Mouse (Mus musculus) lung, postnatal 36 days (tissue): ENCODE data around the gene Pigg.
A peak's percentile ranks its signal among the peaks of the same experiment; 100 is the strongest.

ENCODE experiments used
- DNase-seq: peaks from one replicate; pipeline ENCODE4 v3.0.0; 2022; ENCODE audit warnings: mixed read lengths

Gene Pigg

GRCm38 (mm10) chr5:108359491-108359890 is 47.1 kb downstream of the Pigg start:
- DNase-seq: no peak

DNA sequence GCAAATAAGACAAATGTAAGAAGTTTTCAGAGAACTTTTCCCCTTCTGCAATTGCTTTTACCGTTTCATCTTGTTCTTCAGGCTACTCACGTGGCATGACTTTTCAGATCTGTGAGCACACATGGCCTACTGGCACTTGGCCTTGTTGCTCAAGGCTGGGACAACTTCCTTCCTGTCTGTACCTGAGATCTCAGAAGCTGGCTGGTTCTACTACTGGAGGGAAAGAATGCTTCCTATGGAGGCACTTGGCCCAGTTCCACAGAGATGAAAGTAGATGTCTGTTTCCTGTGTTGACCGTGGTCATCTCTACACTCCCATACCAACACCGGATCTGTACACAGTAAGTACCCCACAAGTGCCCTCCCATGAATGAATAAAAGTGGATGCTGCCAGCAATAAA is 47.8 kb downstream of the Pigg start:
- no peak for DNase-seq

DNA sequence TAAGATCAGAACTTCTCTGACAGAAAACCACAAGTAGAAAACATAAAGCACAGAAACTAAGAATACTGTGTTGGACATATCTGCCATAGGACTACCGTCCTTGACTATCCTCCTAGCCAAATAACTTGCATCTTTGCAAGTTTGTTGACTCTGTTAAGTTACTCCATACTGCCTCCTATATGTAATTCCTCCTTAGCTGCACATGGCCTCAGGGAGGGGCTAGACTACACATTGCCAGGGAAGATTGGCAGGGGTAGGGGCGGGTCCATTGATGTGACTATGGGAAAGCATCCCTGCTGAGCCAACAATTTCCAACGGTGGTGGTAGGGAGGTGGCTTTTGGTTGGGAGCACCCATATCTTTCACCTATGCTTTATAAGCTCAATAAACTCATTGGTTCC is 49.9 kb downstream of the Pigg start:
- no peak for DNase-seq

- no peak for DNase-seq
Measured at GRCm38 (mm10) chr5:108366328-108366983, 54.0 kb downstream of the Pigg start.

- peak; percentile 15 for DNase-seq
Measured at GRCm38 (mm10) chr5:108366984-108367841, 54.8 kb downstream of the Pigg start.

- no peak for DNase-seq
Measured at GRCm38 (mm10) chr5:108367871-108368332, 55.5 kb downstream of the Pigg start, which contains the start of gene Gm42517. Gene Gm42517 (minus strand): TSS chr5:108367922.

DNA sequence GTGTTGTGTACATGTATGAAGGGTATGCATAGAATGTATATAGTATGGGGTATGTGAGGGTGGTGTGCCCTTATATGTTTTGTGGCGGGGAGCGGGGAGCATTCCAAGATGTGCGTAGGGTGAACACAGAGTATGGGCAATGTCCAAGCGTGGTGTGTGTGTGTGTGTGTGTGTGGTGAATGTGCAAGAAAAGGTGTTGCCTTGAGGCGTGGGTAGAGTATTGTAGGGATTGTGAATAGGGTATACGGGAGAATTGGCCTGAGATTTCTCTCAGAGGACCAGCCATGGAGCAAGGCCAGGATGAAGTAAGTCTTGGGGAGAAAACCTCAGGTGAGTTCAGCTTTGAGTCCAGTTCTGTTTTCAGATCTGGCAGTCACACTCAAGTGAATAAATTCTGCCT is 56.0 kb downstream of the Pigg start:
- no peak for DNase-seq

- DNase-seq: peak; percentile 26
Measured at GRCm38 (mm10) chr5:108368851-108369621, 56.6 kb downstream of the Pigg start.

GRCm38 (mm10) chr5:108369964-108370363 is 57.6 kb downstream of the Pigg start:
- DNase-seq: no peak

GRCm38 (mm10) chr5:108374079-108374478 is 61.7 kb downstream of the Pigg start:
- no peak for DNase-seq

DNA sequence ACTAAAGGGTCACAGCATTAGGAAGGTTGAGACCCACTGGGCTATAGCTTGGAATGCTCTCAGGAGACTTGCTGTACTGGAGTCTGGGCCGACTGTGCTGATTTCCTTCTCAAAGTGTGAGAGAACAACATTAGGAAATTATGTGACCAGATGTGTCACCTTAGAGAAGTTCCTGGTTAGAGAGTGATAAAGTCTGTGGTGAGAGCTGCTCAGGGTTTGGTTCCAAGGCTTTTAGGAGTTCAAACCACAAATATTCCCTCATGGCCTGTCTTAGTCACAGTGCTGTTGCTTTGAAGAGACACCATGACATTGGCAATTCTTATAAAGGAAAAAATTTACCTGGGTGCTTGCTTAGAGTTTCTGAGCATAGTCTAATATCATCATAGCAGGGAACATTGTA is 63.6 kb downstream of the Pigg start:
- no peak for DNase-seq

GRCm38 (mm10) chr5:108378346-108378745 is 65.9 kb downstream of the Pigg start:
- DNase-seq: no peak

DNA sequence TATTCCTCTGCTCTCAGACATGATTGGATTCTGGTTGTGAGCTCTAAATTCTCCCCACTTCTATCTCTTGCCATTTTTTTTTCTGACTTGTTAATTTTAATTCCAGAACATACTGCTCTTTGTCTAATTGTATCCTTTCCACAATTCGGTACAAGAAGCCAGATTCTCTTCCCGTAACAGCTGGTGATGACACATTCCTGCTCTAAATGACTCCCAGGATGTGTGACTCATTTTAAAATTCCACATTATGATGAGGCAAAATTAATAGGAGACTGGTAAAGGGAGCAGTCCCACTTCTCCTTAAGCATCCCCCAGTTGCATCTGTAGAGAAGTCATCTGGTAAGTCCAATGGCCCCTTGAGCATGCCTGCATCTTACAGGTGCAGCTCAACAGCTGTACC is 73.2 kb downstream of the Pigg start:
- no peak for DNase-seq

- no peak for DNase-seq
Measured at GRCm38 (mm10) chr5:108386449-108386848, 74.0 kb downstream of the Pigg start.

DNA sequence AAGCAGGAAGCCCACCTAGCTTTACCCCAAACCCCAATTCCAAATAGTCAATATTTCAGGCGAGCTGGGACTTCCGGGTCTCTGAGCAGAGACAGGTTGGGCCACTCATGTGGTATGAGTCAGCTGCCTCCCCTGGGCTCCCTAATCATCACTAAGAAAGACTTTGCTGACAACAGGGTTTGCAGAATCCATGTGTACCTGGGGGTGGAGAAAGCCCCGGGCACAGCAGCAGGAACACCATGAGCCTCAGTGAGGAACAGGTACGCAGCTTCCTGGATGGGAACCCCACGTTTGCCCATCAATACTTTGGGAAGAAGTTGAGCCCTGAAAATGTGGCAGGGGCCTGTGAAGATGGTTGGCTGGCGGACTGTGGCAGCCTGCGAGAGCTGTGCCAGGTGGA is 75.8 kb downstream of the Pigg start, which contains the start of gene Pde6b:
Gene Pde6b, plus strand, starts transcription at position 191 of the 400 bp plus-strand sequence.
- no peak for DNase-seq

DNA sequence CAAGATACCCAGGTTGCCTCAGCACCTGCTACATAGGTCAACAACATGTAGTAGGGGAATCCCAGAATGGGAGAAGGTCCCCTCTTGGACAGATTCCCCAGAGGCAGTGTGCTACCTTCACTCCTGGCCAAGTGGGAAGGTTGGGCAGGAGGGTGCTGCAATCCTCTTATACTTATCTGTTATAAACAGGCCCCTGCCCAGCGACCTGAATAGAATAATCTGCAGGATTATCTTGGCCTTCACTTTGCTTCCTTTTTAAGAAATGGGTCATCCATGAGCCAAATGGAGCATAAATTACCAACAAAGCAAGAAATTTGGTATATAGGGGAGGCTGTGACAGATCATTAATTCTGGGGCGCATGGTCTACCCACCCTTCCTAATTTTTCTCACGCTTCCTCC is 77.3 kb downstream of the Pigg start:
- no peak for DNase-seq
